Mouse (Mus musculus): Measurements from ENCODE around the gene Flnc.

Gene Flnc

DNA sequence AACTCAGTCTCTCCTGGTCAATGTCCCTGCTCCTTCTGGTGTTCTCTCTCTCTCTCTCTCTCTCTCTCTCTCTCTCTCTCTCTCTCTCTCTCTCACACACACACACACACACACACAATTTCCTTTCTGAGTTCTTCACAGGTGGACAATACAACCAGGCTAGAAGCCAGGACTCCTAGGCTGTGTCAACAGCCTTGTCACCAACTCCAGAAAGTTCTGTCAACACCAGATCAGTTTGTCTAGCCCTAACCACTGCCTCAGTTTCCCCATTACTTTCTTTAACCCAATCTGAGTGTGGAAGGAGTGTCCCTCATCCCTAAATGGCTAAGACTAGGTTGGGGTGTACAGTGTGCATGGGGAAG is 399 bp upstream of the Flnc start:
- no peak for DNase-seq

DNA sequence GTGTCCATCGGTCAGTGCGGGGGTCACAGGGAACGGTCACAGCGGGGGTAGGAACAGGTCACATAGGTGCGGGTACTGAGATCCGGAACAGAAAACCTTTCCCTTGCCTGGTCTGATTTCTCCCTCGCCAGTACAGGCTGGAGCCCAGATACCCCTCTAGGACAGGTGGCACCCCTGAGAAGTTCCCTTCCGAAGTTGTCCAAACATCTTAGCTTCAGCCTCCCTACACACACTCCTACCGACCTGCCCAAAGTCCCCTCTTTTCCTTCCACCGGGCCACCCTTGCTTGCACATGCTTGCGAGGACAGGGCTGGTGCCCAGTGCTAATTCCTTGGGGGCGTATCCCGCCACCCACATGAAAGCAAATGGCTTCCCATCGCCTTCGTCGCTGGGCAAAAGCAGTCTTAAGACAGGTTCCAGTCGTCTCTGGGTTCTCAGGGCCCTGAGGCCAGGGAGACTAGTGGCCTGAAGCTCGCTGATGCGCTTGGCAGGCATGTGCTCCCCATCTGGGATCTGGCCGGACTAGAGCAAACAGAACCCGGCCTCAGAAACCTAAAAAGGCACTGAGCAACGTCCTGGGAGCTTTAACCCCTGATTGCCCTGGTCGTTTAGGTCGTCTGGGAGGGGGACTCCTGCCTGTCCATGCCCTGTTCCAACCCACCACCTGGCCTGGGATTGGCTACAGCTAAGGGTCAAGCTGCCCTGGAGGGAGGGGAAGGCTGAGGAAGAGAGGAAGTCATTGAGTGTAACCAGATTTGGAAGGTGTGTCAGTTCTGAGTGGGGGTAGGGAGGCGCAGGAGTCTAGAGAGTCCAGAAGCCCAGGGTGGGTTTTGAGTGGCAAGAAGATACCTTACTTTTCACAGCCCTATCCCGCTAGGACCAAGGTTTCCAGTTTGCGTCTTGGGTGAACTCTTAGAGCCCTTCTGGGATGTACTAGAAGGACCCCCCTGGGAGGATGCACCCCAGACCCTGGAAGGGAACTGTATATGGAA is 1.0 kb downstream of the Flnc start:
- no peak for DNase-seq

DNA sequence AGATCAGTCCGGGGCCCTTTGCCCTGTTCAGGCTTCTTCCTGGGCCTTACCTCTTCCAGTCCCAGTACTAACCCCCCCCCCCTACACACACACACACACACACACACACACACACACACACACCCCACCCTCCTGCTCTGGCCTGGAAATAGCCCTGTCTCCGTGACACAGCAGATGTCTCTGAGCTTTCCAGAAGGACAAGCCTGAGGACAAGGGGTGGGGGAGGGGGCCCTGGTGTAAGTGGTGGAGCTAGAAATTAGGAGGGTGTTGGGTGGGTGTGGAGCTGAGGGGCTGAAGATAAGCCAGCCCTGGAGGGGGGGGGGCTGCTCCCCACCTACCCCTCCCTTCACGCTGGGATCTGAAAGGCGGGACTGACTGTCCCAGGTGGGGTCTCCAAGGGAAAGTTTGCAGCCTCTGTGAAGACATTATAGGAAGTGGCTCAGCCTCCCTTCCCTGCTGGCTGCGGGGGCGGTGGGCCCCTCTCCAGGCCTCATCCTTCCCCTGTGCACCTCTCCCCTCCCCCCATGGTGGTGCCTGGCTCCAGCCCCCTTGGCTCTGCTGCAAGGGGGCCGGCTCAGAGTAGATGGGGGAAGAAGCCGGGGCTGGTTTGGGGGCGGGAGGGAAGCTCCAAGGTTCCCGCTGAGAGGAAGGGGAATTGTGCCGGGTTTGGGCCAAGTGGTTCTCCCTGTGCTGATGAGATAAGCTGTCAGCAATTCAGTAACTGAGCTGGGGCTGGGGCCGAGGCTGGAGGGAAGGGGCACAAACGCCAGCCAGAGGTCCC is 2.0 kb downstream of the Flnc start:
- no peak for DNase-seq

DNA sequence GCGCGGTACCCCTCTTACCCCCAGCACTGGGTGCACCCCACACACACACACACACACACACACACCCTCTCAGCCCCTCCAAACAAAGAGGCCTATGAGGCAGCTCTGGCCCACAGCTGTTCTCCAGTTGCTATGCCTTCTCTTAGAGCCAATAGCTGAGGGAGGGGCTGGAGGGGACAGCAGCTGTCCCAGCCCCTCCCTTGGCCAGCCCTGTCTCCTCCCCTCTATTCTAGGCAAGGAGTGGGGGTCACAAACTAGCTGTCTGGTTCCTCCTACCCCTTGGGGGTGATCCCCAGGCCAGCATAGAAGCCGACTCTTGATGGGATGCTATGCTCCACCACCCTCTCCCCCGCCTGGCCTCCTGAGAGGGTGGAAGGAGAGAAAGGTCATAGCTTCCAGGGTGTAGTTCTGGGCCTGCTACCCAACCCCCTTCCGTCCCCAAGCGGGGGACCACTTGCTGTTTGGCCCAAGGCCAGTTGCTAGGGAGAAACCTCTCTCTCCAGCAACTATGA is 2.9 kb downstream of the Flnc start:
- no peak for DNase-seq

DNA sequence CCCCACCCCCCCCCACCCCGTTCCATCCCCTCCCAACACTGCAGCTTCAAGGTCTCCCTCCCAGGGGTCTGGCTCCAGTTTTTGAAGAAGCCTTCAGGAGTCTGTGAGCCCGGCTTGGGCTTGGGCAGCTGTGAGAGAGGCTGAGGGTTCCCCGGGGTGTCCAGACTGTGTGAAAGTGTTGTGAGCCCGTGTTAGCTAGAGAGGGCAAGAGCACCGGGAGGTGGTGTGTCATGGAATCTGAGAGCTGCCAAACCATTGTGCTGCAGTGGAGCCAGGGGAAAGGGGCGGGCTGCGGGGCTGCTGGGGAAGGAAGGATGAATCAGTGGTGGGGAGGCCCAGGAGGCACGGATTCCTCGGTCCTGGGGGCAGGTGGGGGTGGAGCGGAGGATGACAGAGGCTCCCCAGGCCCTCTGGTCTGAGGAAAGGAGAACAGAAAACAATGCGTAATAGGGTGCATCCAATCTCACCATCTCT is 3.4 kb downstream of the Flnc start:
- no peak for DNase-seq

DNA sequence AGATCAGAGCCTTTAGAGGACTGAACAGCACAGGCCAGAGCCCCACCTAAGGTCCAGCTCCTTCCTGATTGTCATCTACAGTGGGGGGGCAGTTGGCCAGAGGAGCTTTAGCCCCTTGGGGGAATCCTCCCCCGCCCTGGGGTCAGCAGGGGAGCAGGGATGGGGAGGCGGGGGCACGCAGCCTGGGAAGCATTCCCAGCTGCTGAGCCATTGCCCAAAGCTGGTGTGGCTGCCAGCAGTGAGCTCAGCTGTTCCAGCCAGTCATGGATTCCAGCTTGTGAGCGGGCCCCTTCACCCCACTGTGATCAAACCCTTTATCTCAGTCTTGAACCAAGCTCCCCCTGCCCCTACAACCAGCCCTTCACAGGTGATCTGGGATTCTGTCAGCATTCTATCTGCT is 6.2 kb downstream of the Flnc start:
- no peak for DNase-seq

DNA sequence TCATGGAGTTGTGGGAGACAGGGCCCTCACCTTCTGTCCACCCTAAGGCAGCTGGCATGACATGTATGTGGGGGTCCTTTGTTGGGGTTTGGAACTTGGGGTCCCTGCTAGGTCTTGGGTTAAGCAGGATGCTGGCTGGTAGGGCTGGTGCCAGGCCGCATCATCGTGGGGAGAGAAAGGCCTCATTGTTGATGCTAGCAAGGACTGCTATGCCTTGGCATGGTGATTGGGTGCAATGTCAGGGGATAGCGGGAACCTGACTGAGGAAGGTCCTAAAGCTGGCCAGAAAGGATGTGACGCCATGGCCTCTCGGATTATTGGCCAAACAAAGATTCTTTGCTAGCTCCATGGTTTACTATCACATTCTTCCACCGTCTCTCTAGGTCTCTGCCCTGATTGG is 6.7 kb downstream of the Flnc start:
- DNase-seq, result no peak

DNA sequence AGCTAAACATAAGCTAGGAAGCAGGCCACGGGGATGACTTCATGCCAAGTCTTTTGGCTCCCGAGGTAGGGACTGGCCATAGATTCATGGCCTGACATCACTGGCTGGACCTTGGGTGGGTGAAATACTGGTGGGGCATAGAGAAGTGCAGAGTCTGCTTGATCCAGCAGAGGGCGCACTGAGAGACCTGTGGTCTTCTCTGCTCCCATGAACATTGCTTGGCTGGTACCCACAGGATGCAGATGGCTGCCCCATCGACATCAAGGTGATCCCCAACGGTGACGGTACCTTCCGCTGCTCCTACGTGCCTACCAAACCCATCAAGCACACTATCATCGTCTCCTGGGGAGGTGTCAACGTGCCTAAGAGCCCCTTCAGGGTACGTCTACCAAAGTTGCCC is 11.7 kb downstream of the Flnc start:
- DNase-seq, result no peak

DNA sequence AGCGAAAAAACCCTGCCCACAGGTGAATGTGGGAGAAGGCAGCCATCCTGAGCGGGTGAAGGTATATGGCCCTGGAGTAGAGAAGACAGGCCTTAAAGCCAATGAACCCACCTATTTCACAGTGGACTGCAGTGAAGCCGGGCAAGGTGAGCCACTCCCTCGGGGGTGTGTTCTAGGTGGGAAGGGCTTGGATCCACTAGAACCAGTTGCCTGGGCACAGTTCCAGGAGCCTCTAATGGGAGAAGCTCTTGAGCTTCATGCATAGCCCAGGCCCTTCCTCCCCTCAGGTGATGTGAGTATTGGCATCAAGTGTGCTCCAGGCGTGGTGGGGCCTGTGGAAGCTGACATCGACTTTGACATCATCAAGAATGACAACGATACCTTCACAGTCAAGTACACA is 12.3 kb downstream of the Flnc start:
- no peak for DNase-seq

DNA sequence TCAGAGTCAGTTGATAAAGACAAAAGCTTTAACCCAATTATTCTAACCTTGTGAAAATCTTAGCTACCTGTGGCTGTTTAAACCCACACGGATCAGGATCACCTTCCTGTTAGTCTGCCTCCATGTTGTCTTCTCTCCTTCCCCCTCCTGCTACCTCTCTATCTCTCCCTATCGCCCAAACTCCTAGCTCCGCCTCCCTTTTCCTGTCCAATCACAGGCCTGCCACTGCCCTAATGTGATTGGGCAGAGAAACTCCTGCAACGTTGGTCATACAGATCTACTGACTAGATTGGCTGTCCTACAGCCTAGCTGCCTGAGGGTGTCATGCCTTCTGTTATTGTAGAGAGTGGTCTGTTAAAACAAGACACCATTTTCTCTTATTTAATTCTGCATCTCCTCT is 16.8 kb downstream of the Flnc start:
- no peak for DNase-seq

DNA sequence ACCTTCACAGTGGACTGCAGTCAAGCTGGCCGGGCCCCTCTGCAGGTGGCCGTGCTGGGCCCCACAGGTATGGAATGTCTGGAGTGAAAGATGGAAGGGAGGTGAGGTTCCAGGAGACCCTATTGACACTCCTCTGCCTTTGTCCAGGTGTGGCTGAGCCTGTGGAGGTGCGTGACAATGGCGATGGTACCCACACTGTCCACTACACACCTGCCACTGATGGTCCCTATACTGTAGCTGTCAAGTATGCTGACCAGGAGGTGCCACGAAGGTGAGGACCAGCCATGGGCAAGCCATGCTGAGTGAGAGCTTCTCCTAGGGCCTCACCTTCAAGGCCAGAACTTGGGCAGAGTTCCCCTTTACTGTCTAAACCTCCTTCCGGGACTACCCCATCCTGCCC is 17.6 kb downstream of the Flnc start:
- no peak for DNase-seq

DNA sequence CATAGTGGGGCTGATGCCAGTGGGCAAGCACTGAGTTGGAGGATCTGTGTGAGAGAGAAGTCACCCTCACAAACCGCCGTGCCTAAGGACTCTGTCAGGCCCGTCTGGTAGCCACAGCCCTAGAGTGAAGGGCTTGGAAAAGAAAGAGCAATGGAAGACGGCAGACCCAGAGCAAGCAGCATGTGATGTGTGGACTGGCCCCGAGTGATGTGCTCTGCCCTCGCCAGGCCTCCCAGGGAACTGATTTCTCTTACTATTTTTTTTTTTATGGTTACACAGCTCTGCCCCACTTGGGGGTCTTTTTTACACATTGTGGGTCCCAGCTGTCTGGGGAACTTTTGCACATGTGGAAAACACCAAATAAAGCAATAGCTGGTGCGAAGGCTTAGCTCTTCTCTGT is 28.4 kb downstream of the Flnc start:
- DNase-seq, result no peak

DNA sequence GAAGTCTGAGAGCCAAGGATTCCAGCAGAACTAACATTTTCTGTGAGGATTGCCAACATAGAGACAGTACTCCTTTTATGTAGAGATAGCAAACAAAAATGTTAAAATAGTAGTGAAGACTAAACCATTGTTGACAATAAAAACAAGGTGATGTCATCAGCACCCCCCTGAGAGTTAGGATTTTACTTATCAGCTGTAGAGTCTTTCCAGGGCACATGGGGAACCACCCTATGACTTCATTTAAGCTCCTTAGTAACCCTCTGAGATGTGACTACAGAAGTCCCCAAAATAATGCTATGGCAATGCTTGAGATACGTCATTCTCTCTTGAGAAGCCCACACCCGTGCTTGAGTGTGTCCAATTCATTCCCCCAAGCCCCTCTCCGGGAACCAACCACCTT is 30.3 kb downstream of the Flnc start:
- DNase-seq, result no peak

DNA sequence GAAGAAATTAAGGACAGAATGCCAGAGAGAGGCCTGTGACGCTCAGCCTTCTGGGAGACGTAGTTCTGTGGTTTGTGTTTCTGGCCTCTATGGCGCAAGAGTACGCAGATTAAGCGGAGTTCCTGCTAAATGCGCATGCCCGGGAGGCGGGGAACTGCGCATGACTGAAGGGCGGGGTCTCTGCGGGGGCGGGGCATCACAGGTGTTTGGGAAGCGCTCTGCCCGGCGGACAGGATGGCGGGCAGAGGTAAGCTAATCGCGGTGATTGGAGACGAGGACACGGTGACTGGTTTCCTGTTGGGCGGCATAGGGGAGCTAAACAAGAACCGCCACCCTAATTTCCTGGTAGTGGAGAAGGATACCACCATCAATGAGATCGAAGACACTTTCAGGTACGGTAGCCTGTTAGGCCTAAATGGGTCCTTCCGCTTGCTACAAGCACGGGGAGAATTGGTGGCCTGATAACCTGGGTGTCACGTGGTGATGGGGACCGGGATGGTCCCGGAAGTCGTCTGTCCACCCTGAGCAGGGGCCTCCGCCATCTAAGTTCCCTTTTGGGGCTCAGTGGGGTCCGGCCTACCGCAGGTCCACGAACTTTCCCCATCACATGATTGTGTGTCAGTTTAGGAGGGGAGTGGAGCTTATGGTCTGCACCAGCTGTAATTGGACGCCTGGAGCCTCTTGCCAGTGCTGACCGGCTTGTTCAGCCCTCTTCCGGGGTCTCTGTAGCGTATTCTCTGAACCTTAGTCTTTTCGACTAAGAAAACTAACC is 34.7 kb downstream of the Flnc start, which contains the start of gene Atp6v1f:
Atp6v1f (plus strand) TSS at position 136 of the 772 bp plus-strand sequence.
- peak; percentile 93 for DNase-seq

DNA sequence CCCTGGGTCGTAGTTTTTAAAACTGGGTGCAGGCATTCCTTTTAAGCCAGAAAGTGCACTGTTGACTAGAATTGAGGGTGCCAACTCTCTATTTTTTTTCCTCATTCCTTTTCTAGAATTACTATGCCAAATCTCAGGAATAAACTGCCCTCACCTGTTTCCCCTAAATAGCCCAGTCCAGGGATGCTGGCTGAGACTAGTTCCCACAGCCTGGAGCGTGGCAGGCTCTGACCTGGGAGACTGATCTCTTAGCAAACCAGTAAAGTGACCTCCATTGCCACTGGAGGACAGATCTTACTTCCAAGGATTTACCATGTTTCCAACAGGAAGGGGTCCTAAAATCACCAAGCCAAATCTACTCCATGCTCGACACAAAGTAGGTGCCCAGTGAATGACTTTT is 35.8 kb downstream of the Flnc start:
- DNase-seq, result no peak

DNA sequence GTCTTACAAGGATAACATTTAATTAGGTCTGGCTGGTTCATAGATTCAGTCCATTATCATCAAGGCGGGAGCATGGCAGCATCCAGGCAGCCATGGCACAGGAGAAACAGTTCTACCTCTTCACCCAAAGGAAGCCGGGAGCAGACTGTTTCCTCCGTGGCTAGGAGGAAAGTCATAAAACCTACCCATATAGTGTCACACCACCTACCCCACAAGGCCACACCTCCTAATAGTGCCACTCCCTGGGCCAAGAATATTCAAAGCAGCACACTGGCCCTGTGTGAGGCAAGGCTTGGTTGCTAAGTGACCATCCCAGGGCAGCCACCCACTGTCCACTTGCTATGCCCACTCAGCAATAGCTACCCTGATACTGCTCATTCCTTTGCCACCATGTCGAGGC is 38.1 kb downstream of the Flnc start, which contains the start of gene Atp6v1fnb:
Atp6v1fnb (plus strand) TSS at position 301 of the 400 bp plus-strand sequence.
- no peak for DNase-seq

DNA sequence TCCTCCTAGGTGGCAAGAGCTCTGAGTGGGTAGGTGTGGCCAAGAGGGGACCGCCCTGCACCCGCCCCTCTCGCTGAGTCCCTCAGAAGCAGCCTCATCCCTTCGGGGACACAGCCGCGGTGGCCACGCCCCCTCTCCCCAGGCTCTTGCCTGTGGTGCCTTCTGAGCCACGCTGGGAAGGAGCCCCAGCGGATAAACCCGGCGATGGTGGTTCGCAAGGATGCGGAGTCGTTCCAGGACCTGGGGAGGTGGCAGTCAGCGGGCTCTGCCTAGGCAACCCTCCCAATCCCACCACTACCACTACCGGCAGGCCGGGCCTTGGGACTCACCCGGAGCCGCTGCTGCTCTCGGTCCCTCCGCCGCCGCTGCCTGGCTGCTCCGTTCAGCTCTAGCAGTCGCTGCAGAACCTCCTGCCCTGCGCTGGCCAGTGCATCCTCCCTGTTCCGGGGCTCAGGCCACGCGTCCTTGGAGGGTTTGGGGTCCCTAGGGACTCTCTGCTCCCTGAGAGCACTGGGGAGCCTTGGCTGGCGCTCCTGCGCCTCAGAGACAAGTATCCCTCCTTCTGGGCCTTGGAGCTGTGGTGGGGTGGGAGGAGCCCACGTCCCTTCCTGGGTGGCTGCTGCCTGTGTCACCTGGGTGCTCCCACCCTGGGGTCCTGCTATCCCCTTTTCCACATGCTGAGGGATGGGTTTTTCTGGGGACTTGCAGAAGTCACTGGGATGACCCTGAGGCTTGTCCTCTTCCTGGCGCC is 41.1 kb downstream of the Flnc start:
- peak; percentile 72 for DNase-seq

DNA sequence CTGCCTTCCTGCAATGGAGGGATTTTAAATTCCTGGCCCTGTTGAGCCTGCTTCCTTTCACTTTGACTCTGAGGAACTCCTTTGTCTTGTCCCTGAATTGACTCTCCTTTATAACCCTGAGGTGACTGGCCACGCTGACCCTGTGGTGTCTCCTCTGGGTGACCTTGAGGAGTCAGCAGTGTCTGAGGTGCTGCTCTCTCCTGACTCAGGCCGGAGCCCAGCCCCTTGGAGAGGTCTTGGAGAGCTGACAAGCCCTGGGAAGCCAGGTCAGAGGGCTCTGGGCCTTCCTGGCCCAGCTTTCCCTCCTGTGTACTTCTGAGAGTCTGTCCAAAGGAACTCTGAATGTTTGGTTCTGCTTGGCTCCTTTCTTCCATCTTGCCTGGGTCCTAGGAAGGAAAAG is 41.7 kb downstream of the Flnc start:
- no peak for DNase-seq

DNA sequence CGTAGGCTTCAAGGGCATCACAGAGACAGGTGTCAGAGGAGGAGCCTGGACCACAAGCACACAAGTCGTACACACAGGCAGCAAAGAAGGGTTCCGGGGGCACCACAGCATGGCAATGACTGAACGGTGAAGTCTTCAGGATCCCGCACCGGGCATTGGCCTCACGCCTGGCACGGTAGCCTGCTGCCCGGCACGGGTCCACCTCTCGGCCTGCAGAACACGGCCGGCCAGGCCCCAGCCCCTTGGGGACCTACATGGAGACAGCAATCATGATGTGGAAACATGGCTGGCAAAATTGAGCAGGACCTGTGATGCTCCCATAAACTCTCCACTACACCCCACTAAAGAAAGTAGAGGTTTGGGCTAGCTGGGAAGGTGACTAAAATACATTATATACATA is 49.6 kb downstream of the Flnc start:
- no peak for DNase-seq

DNA sequence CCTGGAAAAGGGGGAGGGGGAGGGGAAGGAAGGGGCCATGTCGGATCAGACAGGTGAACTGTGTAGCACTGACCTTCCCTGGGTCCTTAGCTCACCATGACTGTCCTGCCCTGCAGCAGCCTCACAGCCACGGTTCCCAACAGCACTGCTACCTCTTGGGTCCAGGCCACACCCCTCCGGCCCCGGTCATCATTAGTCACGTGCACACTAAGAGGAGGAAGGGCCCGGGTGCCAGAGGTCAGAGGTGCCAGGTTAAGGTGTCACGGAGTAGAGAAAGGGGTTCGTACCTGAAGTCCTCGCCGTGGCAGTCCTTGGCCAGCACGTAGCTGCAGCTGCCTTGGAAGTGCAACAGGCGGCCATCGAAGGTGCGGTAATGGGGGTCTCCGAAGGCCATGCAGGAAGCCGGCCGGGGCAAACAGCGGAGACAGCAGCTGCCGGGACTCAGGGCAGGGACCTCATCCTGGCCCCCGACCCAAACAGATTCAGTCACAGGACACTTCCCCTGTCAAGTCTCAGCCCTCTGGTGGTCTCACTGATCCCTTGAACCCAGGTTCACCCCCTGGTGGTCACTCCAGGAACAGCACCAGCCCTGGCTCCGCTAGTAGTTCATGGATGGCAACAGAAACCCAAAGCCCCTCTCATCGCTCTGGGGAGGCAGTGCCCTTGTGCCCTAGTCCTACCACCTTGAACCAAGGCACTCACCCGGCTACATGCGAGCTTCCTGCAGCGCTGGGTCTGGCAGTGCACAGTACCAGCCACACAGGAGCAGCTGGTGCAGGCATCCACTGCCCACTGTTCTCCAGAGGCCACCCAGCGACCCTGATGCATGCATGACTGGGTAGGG is 51.9 kb downstream of the Flnc start:
- DNase-seq, result peak; percentile 67

DNA sequence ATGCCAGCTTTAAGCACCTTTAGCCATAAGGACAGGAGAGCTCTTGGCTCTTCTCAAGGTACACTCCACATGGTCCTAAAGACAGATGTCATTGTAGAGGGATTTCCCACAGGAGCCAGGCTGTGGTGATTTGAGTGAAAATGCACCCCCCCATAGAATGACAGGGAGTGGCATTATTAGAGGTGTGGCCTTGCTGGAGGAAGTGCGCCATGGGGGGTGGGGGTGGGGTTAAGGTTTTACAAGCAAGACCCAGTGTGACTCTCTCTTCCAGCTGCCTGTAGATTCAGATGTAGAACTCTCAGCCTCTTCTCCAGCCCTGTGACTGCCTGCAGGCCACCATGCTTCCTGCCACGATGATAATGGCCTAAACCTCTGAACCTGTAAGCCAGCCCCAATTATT is 52.9 kb downstream of the Flnc start:
- DNase-seq, result no peak
